Mouse (Mus musculus) stomach, postnatal 0 days (tissue): Measurements from ENCODE around the gene Hexim1. TPM values are rescaled to one million over a fixed set of nuclear protein-coding genes. Genes with fewer than 3 reads are reported as not detected.

ENCODE experiments used
- ATAC-seq: fragments of 200-750 bp; cut with Nextera tagmentation; 2 replicates; pipeline ENCODE4 v1.8.0; 2017; ENCODE audit not compliant: low FRiP score, low TSS enrichment
- DNase-seq: peaks from one replicate; pipeline ENCODE4 v3.0.0-alpha.2; 2016; ENCODE audit warnings: low spot score
- H3K27ac ChIP-seq: fragments of 300-500 bp; sonication (generic); replicated peaks from 2 replicates; pipeline ENCODE4 v1.5.1; 2014; ENCODE audit warnings: mild to moderate bottlenecking, control low read depth
- H3K27me3 ChIP-seq: fragments of 300-500 bp; sonication (generic); 2 replicates; pipeline ENCODE4 v1.6.1; 2014; ENCODE audit warnings: low read length; ENCODE audit not compliant: control insufficient read depth, insufficient read depth
- H3K36me3 ChIP-seq: fragments of 300-500 bp; sonication (generic); 2 replicates; pipeline ENCODE4 v1.6.1; 2014; ENCODE audit warnings: low read length, mixed read lengths; ENCODE audit not compliant: control insufficient read depth, insufficient read depth
- H3K4me1 ChIP-seq: fragments of 300-500 bp; sonication (generic); replicated peaks from 2 replicates; pipeline ENCODE4 v1.6.1; 2014; ENCODE audit warnings: antibody characterized with exemption; ENCODE audit not compliant: control insufficient read depth, insufficient read depth
- H3K4me2 ChIP-seq: fragments of 300-500 bp; sonication (generic); replicated peaks from 2 replicates; pipeline ENCODE4 v1.6.1; 2014; ENCODE audit warnings: low read depth, mild to moderate bottlenecking, control low read depth, moderate library complexity
- H3K4me3 ChIP-seq: fragments of 300-500 bp; sonication (generic); 2 replicates; pipeline ENCODE4 v1.5.1; 2014; ENCODE audit warnings: low read depth, low read length, control low read depth
- H3K9ac ChIP-seq: fragments of 300-500 bp; sonication (generic); 2 replicates; pipeline ENCODE4 v1.6.1; 2014; ENCODE audit warnings: mild to moderate bottlenecking, low read length, control low read depth, mixed read lengths
- H3K9me3 ChIP-seq: fragments of 300-500 bp; sonication (generic); 2 replicates; pipeline ENCODE4 v1.6.1; 2016; ENCODE audit warnings: low read length; ENCODE audit not compliant: control insufficient read depth
- CTCF ChIP-seq: IDR thresholded peaks from 2 replicates; pipeline ENCODE4 v1.5.1; 2016; ENCODE audit warnings: antibody characterized with exemption, low read depth, mild to moderate bottlenecking, moderate library complexity
- EP300 ChIP-seq: optimal IDR thresholded peaks from 2 replicates; pipeline ENCODE3; 2016; ENCODE audit warnings: antibody characterized with exemption
- WGBS: fragments of 180-500 bp; shearing (Covaris S2); extraction: QIAGEN DNeasy Blood & Tissue Kit; methylation state at CpG from one replicate; pipeline ENCODE4 v1.1.7; 2014; 5-methylcytosine and 5-hydroxymethylcytosine counted together
- polyA plus RNA-seq: library from polyadenylated mRNA; unstranded; fragments of >200 nt; fragmentation: Nextera tagmentation; extraction: Ambion mirVana; gene quantifications from 2 replicates; pipeline ENCODE4 v1.2.1, GENCODE M21; 2015

Gene Hexim1
- polyA plus RNA-seq, 1 experiment from 2014 or later: 3.8 TPM

DNA sequence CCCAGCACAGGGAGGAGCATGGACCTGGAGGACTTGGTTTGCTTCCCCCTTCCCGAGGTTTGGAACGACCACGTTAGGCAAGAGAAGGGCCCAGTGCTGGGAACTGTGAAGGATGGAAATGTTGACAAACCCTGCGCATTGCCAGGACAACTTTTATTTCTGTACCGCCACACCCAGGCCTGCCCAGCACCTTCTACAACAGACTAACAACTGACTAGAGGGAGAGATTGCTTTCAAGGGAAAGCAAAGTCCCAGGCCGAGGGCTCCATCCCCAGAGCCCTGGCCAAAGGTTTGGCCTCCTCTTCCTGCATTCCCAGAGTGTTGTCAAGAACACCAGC is 24.7 kb downstream of the Hexim1 start:
- H3K36me3 ChIP-seq: 0 out of 2 replicates have a peak, but pooled peaks cover 3% of the 10 kb centered on the region
- peak overlapping the region; percentile 32 for H3K9ac ChIP-seq
- no peak for DNase-seq
- peak; percentile 9 for ATAC-seq
- no peaks in the 10 kb centered on the region for H3K27me3 ChIP-seq
- WGBS: 20% methylated on average over 6 of the region's 6 CpGs
- TF ChIP-seq CTCF: no peak
- TF ChIP-seq EP300: no peak
- H3K27ac ChIP-seq: peak overlapping the region; percentile 94
- H3K4me2 ChIP-seq: no peak overlapping the region
- peaks cover 17% of the 10 kb centered on the region for H3K4me1 ChIP-seq
- no peaks in the 10 kb centered on the region for H3K9me3 ChIP-seq
- H3K4me3 ChIP-seq: no peak overlapping the region

DNA sequence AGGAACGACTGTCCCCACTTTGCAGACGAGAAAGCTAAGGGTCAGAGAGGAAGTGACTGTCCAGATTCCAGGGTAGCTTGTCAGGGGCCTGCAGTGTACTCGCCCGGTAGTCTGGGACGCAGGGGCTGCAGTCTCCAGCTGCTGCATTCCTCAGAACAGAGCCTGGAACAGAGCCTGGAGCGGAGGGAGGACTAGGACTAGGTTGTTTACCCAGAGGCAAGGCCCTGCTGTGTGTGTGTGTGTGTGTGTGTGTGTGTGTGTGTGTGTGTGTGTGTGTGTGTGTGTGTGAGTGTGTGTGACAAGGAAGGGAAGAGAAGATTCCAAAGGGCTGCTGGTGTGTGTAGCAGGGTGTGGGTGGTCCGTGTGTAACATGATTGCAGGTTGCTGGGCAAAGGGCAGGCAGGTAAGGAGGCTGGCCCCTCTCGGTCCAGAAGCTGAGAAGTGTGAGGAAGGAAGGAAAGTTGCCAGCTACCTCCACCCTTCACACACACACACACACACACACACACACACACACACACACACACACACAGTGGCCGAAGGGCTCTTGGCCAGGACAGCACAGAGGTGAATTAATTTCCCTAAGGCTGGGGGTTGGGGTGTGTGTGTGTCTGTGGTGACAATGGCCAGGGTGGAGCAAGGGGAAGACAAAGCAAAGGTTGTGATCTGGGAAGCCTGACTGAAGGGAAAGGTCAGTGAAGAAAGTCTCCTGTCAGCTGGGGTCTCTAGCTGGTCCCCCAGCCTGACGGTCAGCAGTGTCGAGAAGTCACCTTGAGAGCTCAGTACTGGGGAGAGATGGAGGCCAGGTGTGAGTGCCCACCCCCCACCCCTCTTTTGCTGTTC is 25.3 kb downstream of the Hexim1 start:
- Histone ChIP-seq H3K27ac (peak overlapping the region; percentile 94), H3K4me3 (no peak overlapping the region), H3K27me3 (no peaks in the 10 kb centered on the region), H3K36me3 (0 out of 2 replicates have a peak, but pooled peaks cover 3% of the 10 kb centered on the region), H3K4me2 (peak overlapping the region; percentile 11; the same call in 1 of the 2 replicates), H3K9me3 (no peaks in the 10 kb centered on the region), H3K9ac (peak overlapping the region; percentile 32), H3K4me1 (peaks cover 17% of the 10 kb centered on the region)
- 14% methylated on average over 11 of the region's 11 CpGs for WGBS
- TF ChIP-seq CTCF (0 out of 2 replicates have a peak, but pooled peaks have one; percentile 1), EP300 (no peak)
- peak; percentile 88 for DNase-seq
- peak; percentile 86 for ATAC-seq

DNA sequence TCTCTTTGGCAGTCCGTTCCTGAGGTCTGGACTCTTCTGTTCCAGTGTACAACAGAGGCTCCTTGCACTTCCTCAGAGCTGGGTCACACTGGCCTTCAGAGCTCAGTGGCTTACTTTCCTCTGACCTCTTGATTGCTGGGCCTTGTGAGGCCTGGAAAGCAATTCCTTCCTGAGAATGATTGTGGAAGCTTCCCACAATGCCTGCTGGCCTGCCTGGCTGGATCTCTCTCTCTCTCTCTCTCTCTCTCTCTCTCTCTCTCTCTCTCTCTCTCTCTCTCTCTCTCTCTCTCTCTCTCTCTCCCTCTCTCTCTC is 25.9 kb downstream of the Hexim1 start:
- Histone ChIP-seq H3K27me3 (no peaks in the 10 kb centered on the region), H3K4me1 (peaks cover 17% of the 10 kb centered on the region), H3K9ac (0 out of 2 replicates have a peak overlapping the region, but pooled peaks have one; percentile 23), H3K4me2 (peak overlapping the region; percentile 11; the same call in 1 of the 2 replicates), H3K4me3 (no peak overlapping the region), H3K36me3 (0 out of 2 replicates have a peak, but pooled peaks cover 3% of the 10 kb centered on the region), H3K27ac (peak overlapping the region; percentile 94), H3K9me3 (no peaks in the 10 kb centered on the region)
- 31% methylated on average over 1 of the region's 1 CpGs for WGBS
- peak; percentile 31 for DNase-seq
- TF ChIP-seq EP300 (no peak), CTCF (no peak)
- ATAC-seq: 0 out of 2 replicates have a peak, but pooled peaks have one; percentile 2

DNA sequence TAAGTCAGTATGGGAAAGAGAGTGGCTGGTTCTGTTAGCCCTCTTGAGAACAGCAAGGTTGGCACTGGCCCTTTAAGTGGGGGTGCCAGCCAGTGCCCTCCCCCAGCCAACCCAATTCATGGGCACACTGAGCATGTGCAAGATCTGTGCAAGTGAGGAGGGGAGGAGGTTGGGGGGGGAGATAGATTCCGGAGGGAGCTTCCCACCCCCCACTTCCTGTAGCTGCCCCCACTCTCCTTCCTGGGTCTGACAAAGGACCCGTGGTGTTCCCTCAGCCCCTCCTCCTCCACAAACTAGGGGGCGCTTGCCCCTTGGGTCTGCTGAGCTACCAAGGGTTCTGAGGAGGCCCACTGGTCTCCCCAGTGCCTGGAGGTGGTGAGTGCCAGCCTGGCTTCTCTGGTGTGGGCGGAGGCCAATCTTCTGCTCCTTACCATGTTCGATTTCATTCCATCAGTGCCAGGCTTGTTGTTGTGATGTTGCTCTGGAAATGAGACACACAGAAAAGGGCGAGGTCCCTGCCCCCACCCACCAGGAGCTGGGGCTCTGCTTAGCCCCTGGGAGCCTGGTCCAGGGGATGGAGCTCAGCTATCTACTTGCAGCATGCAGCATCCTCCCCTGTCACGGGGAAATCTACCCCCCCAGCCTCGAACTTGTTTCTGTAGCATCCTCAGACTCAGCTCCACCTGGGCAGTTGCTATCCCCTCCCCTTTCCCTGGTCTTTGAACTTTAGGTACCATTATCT is 26.6 kb downstream of the Hexim1 start:
- 0 out of 2 replicates have a peak, but pooled peaks cover 3% of the 10 kb centered on the region for H3K36me3 ChIP-seq
- peak overlapping the region; percentile 94 for H3K27ac ChIP-seq
- H3K9ac ChIP-seq: peak overlapping the region; percentile 55
- H3K27me3 ChIP-seq: no peaks in the 10 kb centered on the region
- WGBS: 35% methylated on average over 8 of the region's 8 CpGs
- ATAC-seq (peak; percentile 28; the same call in 1 of the 2 replicates), DNase-seq (peak; percentile 68)
- H3K4me3 ChIP-seq: peak overlapping the region; percentile 19; the same call in 1 of the 2 replicates
- H3K4me1 ChIP-seq: peaks cover 17% of the 10 kb centered on the region
- no peaks in the 10 kb centered on the region for H3K9me3 ChIP-seq
- H3K4me2 ChIP-seq: peak overlapping the region; percentile 37; the same call in 1 of the 2 replicates
- TF ChIP-seq CTCF (peak; percentile 46), EP300 (no peak)

DNA sequence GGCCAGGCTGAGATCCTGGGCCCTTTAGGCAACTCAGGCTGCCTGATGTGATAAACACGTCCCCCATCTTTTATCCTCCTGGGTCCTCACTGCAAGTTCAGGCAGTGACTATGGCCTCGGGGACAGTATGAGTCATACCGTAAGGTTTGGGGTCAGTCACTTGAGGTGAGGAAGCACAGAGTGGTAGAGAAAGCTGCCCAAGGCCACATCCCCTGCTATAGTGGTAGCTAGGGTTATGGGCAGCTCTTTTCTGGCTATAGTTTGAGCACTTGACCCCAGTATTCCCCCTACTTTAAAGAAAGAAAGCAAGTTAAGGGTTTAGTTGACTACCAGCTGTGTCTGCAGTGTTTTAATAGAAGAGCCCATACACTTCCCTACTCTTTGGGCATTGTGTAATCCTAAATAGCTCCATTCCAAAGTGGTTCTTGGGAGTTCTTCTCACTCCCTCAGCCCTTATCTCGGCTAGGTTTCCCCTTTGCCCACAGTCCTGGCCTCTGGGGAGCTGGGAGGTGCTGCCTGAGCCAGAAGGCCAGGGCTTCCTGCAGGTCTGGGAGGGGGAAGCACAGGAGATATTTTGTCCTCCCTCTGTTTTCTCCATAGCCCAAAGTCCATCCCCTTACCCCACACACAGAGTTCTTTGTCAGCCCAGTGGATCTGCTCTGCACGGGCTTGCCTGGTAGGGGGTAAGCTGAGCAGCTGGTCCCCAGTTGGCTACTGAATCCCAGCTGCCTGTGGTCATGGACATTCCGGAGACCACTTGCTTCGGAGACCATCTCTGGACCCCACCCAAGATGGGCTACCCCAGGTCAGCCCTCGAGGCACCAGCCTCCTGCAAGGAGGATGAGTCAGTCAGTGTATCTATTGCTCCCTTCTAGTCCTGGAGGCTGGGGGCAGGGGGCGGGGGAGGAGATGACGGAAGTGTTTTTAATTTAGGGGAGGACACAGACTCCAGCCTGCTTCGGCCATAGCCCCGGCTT is 28.6 kb downstream of the Hexim1 start:
- peaks cover 17% of the 10 kb centered on the region for H3K4me1 ChIP-seq
- no peaks in the 10 kb centered on the region for H3K9me3 ChIP-seq
- H3K27me3 ChIP-seq: no peaks in the 10 kb centered on the region
- no peaks in the 10 kb centered on the region for H3K36me3 ChIP-seq
- H3K4me3 ChIP-seq: no peak overlapping the region
- 38% methylated on average over 12 of the region's 12 CpGs for WGBS
- DNase-seq (peak; percentile 48), ATAC-seq (no peak)
- H3K9ac ChIP-seq: 0 out of 2 replicates have a peak overlapping the region, but pooled peaks have one; percentile 5
- TF ChIP-seq CTCF (no peak), EP300 (no peak)
- peak overlapping the region; percentile 65 for H3K27ac ChIP-seq
- H3K4me2 ChIP-seq: no peak overlapping the region
